Mouse (Mus musculus) MEL-GATA-1-ER (cell line): ENCODE results near the gene Mcmbp.
A peak's percentile ranks its signal among the peaks of the same experiment; 100 is the strongest.

ENCODE experiments used
- DNase-seq: peaks from one replicate; pipeline ENCODE4 v3.0.0-alpha.2; 2012; ENCODE audit warnings: low read depth; ENCODE audit errors: extremely low read depth

Gene Mcmbp

GRCm38 (mm10) chr7:128740334-128740733 lies at the start of gene Mcmbp:
TSS of gene Mcmbp (minus strand) at chr7:128740495.
- peak; percentile 77 for DNase-seq

- no peak for DNase-seq
Observed at GRCm38 (mm10) chr7:128790045-128790444, 49.8 kb upstream of the Mcmbp start.

DNA sequence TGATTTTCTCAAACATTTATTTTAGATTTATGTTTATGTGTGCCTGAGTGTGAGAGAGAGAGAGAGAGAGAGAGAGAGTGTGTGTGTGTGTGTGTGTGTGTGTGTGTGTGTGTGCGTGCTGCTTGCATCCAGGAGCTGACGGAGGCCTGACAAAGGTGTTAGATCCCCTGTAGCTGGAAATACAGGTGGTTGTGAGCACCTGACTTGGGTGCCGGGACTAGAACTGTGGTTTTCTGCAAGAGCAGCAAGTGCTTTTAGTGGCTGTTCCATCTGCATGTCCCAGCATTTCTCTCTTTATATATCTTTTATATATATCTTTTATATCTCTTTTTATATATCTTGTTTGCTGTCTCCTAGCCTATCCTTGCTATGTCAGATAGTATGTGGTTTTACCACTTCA lies 41.6 kb upstream of the Mcmbp start:
- no peak for DNase-seq

DNA sequence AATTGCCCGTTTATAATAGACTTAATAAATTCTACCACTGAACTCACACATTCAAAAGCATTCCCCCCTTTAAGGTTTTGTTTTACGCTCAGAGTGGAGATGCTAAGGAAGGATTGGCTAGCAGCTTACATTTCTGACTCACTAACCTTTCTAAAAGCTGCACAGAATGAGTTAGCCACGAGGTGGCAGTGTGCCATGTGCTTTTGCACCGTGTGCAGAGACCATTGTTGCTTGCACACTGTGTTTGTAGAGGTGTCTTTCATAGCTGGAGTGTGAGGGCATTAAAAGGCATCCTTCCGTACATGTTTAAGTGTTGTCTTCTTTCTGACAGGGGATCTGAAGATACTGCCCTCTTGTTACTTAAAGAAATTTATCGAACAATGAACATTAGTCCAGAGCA lies 39.0 kb upstream of the Mcmbp start:
- DNase-seq: peak; percentile 43

- DNase-seq: no peak
Observed at GRCm38 (mm10) chr7:128777201-128777600, 36.9 kb upstream of the Mcmbp start.

GRCm38 (mm10) chr7:128766696-128767095 lies 26.4 kb upstream of the Mcmbp start:
- no peak for DNase-seq

- no peak for DNase-seq
Observed at GRCm38 (mm10) chr7:128758948-128759347, 18.7 kb upstream of the Mcmbp start.

DNA sequence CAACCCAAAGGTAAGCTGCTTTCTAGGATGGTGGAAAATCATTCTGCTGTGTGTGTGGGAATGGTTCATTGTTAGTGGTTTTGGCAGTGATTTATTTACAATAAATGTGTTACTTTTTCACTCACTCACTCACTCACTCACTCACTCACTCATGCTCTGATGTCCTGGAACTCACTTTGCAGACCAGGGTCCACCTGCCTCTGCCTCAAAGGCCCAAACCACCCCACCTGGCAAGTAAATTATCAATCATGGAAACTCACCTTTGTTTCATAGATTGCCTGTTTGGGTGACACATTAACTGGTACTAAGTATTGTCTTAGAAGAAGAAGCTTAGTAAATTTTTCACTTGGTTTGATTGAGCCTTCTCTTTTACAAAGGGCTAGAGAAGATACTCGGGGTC lies 15.1 kb upstream of the Mcmbp start:
- DNase-seq: no peak

GRCm38 (mm10) chr7:128752012-128752411 lies 11.7 kb upstream of the Mcmbp start:
- DNase-seq: peak; percentile 34

- DNase-seq: no peak
Observed at GRCm38 (mm10) chr7:128750296-128750695, 10.0 kb upstream of the Mcmbp start.

GRCm38 (mm10) chr7:128748758-128749157 lies 8.5 kb upstream of the Mcmbp start:
- DNase-seq: peak; percentile 64

- no peak for DNase-seq
Observed at GRCm38 (mm10) chr7:128746151-128746550, 5.9 kb upstream of the Mcmbp start.

- DNase-seq: peak; percentile 98
Observed at GRCm38 (mm10) chr7:128744684-128745485, 4.6 kb upstream of the Mcmbp start, which contains the start of gene Sec23ip. TSS of gene Sec23ip (plus strand) at chr7:128744943.

GRCm38 (mm10) chr7:128743898-128744297 lies 3.6 kb upstream of the Mcmbp start:
- peak; percentile 34 for DNase-seq

GRCm38 (mm10) chr7:128739462-128740277 lies 625 bp downstream of the Mcmbp start:
- peak; percentile 48 for DNase-seq

DNA sequence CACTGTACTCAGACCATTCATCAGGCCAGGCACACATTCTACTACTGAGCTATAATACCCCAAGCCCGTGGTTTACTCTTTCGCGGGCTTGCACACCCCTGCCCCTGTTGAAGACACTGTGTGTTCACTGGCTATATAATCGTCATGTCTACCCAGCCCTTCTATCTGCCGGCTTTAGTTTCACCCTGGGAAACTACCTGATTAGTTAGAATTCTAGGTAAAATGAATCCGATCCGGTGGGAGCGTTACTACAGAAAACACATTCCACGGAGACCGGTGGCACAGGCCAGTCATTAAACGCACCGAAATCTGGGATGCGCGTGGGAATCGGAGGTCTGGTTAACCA lies 1.2 kb downstream of the Mcmbp start:
- DNase-seq: no peak

GRCm38 (mm10) chr7:128738041-128738440 lies 2.3 kb downstream of the Mcmbp start:
- no peak for DNase-seq

DNA sequence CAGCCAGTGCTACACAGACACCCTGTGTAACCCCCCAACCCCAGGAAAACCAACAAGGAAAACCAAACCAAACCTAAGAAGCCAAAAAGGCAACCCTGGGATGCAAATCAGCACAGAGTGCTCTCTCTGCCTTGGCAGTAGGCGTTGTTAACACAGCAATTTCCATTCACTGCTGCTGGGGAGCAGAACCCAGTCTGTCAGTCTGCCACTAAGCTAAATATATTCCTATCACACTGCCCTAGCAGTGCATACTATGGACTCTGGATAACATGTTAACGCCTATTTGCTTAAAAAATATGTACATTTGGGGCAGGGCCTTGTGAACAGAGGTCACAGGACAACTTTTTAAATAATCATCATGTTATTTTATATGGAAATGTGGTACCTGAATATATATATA lies 8.7 kb downstream of the Mcmbp start:
- no peak for DNase-seq

GRCm38 (mm10) chr7:128728738-128729137 lies 11.6 kb downstream of the Mcmbp start:
- DNase-seq: no peak

GRCm38 (mm10) chr7:128727701-128728100 lies 12.6 kb downstream of the Mcmbp start:
- DNase-seq: no peak

GRCm38 (mm10) chr7:128726999-128727398 lies 13.3 kb downstream of the Mcmbp start:
- DNase-seq: no peak

DNA sequence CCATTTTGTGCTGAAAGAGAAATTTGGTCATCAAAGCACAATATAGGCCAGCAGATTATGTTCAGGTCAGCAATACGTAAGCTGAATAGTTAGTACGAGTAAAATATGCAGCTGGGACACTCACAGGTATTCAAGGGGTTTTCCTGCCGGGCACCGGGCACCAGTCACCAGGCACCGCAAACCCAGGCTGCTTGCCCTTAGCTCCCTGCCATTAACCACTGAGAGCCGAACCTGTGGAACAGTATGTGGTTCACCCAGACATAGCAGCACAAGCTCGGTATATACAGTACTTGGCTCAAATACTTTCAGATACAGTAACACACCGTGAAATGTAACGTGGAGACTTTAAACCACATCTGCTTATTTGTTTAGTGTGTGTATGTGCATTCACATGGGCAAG lies 15.1 kb downstream of the Mcmbp start:
- DNase-seq: no peak

DNA sequence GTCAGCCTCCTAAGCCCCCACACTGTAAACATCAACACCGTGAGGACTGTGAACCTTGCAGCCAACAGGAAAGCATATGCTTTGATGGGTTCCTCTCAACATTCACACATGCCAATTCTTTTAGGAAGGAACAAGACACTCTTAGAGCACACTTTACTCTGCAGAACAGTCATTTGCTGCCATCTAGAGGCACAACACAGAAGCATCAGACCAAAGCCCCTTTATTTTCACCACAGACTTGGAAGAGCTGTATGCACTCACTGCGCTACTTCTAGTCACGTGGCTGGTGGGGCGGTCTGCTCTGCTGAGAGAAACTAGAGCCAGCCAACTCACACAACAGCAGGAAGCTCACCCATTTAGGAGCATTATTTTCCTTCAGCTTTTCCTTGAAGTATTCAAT lies 15.5 kb downstream of the Mcmbp start:
- DNase-seq: peak; percentile 41
